Mouse (Mus musculus) lung, postnatal 0 days (tissue): Measurements from ENCODE around the gene Retsat. TPM values are rescaled to one million over a fixed set of nuclear protein-coding genes. Genes with fewer than 3 reads are reported as not detected.

ENCODE experiments used
- ATAC-seq: fragments of 200-750 bp; cut with Nextera tagmentation; 2 replicates; pipeline ENCODE4 v1.8.0; 2017; ENCODE audit warnings: moderate library complexity
- DNase-seq: peaks from one replicate; pipeline ENCODE4 v3.0.0-alpha.2; 2016; ENCODE audit warnings: low spot score
- H3K27ac ChIP-seq: fragments of 300-500 bp; sonication (generic); 2 replicates; pipeline ENCODE4 v1.5.1; 2014; ENCODE audit warnings: antibody characterized with exemption, mild to moderate bottlenecking, low read length, mixed read lengths
- H3K27me3 ChIP-seq: fragments of 300-500 bp; sonication (generic); replicated peaks from 2 replicates; pipeline ENCODE4 v1.6.1; 2014; ENCODE audit warnings: low read length, mixed read lengths; ENCODE audit not compliant: insufficient read depth
- H3K36me3 ChIP-seq: fragments of 300-500 bp; sonication (generic); 2 replicates; pipeline ENCODE4 v1.6.1; 2014; ENCODE audit warnings: low read length, mixed read lengths; ENCODE audit not compliant: insufficient read depth
- H3K4me1 ChIP-seq: fragments of 300-500 bp; sonication (generic); 2 replicates; pipeline ENCODE4 v1.6.1; 2014; ENCODE audit warnings: antibody characterized with exemption, low read depth, low read length, mixed read lengths; ENCODE audit not compliant: insufficient read depth
- H3K4me2 ChIP-seq: fragments of 300-500 bp; sonication (generic); replicated peaks from 2 replicates; pipeline ENCODE4 v1.6.1; 2014; ENCODE audit warnings: low read depth, mild to moderate bottlenecking, low read length, moderate library complexity, mixed read lengths
- H3K4me3 ChIP-seq: fragments of 300-500 bp; sonication (generic); 2 replicates; pipeline ENCODE4 v1.5.1; 2014; ENCODE audit warnings: low read depth, low read length
- H3K9ac ChIP-seq: fragments of 300-500 bp; sonication (generic); replicated peaks from 2 replicates; pipeline ENCODE4 v1.6.1; 2014; ENCODE audit warnings: low read depth, mild to moderate bottlenecking
- H3K9me3 ChIP-seq: fragments of 300-500 bp; sonication (generic); 2 replicates; pipeline ENCODE4 v1.6.1; 2016; ENCODE audit warnings: low read length, mixed read lengths
- CTCF ChIP-seq: IDR thresholded peaks from 2 replicates; pipeline ENCODE4 v1.5.1; 2016; ENCODE audit warnings: antibody characterized with exemption, mild to moderate bottlenecking
- EP300 ChIP-seq: IDR thresholded peaks from 2 replicates; pipeline ENCODE4 v1.6.1; 2016; ENCODE audit warnings: antibody characterized with exemption, mild to moderate bottlenecking, control low read depth
- WGBS: fragments of 180-500 bp; shearing (Covaris S2); extraction: QIAGEN DNeasy Blood & Tissue Kit; methylation state at CpG from one replicate; pipeline ENCODE4 v1.1.7; 2014; 5-methylcytosine and 5-hydroxymethylcytosine counted together
- polyA plus RNA-seq: library from polyadenylated mRNA; unstranded; fragments of >200 nt; fragmentation: Nextera tagmentation; extraction: Ambion mirVana; gene quantifications from 2 replicates; pipeline ENCODE4 v1.2.1, GENCODE M21; 2015

Gene Retsat
- polyA plus RNA-seq, 1 experiment from 2014 or later, result 42.7 TPM

DNA sequence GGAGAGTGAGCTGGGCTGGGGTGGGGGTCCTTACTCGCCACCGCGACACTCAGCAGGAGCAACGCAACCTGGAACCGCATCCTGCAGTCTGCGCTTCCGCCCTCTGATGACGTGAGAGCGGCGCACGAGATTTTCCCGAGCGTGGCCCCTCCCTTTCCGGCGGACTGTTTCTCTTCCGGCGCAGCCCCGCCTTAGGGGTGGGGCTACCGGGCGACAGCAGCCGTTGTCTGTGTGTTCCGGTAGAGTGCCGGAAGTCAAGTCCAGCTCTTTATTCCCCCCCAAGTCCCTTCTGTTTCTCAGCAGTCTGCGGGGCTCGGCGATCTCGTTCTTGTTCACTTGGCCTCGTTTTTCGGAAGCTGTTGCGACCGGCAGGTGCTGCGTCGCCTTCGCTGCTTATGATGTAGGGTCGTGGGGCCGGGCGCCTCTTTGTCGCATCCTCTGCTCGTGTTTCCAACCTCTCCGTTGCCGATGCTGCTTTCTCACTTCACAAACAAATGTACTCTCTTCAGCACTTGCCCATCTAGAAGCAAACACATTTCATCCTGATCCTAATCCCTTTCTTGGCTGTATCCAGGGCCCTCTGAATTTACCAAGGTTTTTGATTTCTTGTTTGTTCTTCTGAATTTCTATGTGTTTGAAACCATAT is 18.5 kb downstream of the Retsat start, which contains the start of gene Tgoln1:
Gene Tgoln1, minus strand, starts transcription at position 358 of the 646 bp plus-strand sequence.
- H3K27ac ChIP-seq, result peak within 1 kb of the TSS; percentile 97
- peaks cover 10% of the 10 kb centered on the region; the same call in 1 of the 2 replicates for H3K36me3 ChIP-seq
- ATAC-seq (peak; percentile 91), DNase-seq (peak; percentile 98)
- peak within 1 kb of the TSS; percentile 87 for H3K4me2 ChIP-seq
- H3K27me3 ChIP-seq, result no peaks in the 10 kb centered on the region
- H3K4me3 ChIP-seq, result peak within 1 kb of the TSS; percentile 83
- peaks cover 21% of the 10 kb centered on the region for H3K4me1 ChIP-seq
- TF ChIP-seq CTCF, result no peak
- TF ChIP-seq EP300, result peak; percentile 35; the same call in 1 of the 2 replicates
- WGBS, result 1% methylated on average over 30 of the region's 41 CpGs
- H3K9me3 ChIP-seq, result no peaks in the 10 kb centered on the region
- H3K9ac ChIP-seq, result peak within 1 kb of the TSS; percentile 82

DNA sequence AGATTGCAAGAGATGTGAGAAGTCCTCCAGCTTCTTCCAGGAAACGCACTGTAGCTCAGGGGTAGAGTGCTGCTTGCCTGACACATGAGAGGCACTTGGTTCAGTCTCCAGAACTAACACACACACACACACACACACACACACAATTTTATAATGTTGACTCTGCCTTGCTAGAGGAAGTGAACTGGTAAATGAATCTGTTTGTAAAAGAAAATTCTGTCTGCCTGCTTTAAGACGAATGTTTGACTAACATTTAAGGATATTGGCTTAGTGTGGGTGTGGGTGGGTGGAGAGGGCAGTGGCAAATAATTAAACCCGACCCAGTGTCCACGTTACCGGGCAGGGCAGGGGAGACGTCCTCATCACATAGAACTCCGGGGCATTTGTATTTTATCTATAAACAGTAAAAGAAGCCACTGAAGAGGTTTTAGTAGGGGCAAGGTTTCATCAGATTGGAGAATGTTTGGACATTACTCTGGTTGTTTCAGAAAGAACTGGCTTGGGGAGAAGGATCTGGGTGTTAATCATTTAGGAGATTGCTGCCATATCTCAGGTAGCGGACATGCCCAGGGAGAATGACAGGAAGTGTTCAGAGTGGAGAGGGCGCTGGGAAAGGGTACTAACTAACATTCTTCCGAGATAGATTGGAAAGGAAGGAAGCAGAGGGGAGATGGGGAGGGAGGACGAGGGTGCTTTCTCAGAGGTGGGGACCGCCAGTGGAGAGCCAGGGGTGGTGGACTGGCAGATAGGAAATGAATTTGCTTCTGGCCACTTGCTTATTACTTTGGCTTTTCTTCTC is 21.7 kb downstream of the Retsat start:
- DNase-seq, result peak; percentile 89
- Histone ChIP-seq H3K4me2 (peak overlapping the region; percentile 15; the same call in 1 of the 2 replicates), H3K4me3 (no peak overlapping the region), H3K4me1 (peaks cover 17% of the 10 kb centered on the region), H3K27me3 (no peaks in the 10 kb centered on the region), H3K9me3 (no peaks in the 10 kb centered on the region), H3K27ac (peak overlapping the region; percentile 58), H3K9ac (no peak overlapping the region), H3K36me3 (no peaks in the 10 kb centered on the region)
- peak; percentile 76 for ATAC-seq
- TF ChIP-seq EP300 (peak; percentile 72), CTCF (no peak)
- WGBS, result 22% methylated on average over 12 of the region's 12 CpGs

DNA sequence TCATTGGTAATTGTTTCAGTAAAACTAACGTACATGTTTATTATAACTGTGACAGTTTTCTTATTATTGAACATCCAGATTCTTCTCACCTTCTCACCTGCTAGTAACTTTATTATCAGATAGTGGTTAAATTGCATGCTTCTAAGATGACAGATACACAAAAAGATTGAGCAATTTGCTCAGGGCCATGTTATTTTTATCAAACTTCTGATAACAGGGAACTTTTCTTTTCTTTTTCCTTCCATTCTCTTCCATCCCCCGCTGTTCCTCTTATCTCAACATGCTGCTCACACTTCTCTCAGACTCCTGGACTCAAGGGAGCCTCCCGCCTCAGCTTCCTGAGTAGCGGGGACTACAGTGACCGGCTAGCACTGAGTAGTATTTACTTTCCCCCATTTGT is 22.6 kb downstream of the Retsat start:
- TF ChIP-seq CTCF, result no peak
- no peak for TF ChIP-seq EP300
- ATAC-seq, result no peak
- no peak overlapping the region for H3K4me3 ChIP-seq
- no peaks in the 10 kb centered on the region for H3K9me3 ChIP-seq
- no peak overlapping the region for H3K9ac ChIP-seq
- H3K4me2 ChIP-seq, result no peak overlapping the region
- H3K4me1 ChIP-seq, result peaks cover 7% of the 10 kb centered on the region
- no peaks in the 10 kb centered on the region for H3K27me3 ChIP-seq
- DNase-seq, result no peak
- H3K27ac ChIP-seq, result 0 out of 2 replicates have a peak overlapping the region, but pooled peaks have one; percentile 20
- WGBS, result 54% methylated on average over 5 of the region's 5 CpGs
- H3K36me3 ChIP-seq, result no peaks in the 10 kb centered on the region

DNA sequence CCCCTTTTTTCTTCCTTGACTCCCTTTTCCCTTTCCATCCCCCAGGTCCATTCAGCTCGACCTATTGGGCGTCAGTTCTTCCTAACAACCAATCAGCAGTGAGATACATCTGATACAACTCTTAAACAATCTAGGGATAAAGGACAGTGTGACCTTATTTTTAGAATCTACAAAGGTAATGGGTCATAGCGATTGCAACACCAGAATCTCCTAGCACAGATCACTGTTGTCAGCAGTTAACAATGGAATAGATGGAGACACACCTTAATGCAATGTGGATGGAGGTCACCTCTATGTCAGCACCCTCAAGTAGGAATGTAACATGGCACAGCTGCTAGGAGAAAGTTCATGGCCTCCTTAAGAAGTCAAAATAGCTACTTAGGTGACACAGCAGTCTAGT is 24.6 kb downstream of the Retsat start:
- DNase-seq, result no peak

DNA sequence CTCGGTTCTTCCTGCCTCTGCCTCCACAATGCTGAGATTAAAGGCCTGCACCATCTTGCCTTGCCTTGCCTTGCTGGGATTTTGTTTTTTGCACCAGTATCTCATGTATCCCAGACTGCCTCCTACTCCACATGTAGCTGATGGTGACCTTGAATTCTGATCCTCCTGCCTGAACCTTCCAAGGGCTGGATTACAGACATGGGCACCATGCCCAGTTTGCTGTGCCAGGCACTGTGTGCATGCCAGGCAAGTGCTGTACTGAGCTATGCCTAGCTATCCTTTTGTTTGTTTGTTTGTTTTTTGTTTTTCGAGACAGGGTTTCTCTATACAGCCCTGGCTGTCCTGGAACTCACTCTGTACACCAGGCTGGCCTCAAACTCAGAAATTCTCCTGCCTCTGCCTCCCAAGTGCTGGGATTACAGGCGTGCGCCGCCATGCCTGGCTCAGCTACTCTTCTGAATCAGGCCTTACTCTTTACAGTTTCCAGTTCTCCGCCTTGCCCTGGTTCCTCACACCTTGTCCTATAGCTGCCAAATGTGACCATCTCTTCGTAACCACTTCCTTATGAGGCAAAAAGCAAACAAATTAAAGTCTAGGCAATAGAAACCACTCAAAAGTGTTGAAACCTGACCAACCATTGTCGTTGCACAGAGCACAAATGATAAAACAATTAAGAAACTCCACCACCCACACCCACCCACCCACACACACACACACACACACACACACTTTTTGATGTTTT is 25.6 kb downstream of the Retsat start:
- 70% methylated on average over 8 of the region's 8 CpGs for WGBS
- no peaks in the 10 kb centered on the region for H3K9me3 ChIP-seq

More for the DNA sequence above, 24.6 kb downstream of the Retsat start:
- WGBS, result 36% methylated on average over 3 of the region's 3 CpGs
- Histone ChIP-seq H3K27ac (no peak overlapping the region), H3K4me2 (no peak overlapping the region), H3K27me3 (no peaks in the 10 kb centered on the region), H3K36me3 (peaks cover 9% of the 10 kb centered on the region; the same call in 1 of the 2 replicates), H3K9me3 (no peaks in the 10 kb centered on the region), H3K4me3 (no peak overlapping the region), H3K4me1 (no peaks in the 10 kb centered on the region), H3K9ac (no peak overlapping the region)
- TF ChIP-seq CTCF (no peak), EP300 (no peak)
- ATAC-seq, result no peak

DNA sequence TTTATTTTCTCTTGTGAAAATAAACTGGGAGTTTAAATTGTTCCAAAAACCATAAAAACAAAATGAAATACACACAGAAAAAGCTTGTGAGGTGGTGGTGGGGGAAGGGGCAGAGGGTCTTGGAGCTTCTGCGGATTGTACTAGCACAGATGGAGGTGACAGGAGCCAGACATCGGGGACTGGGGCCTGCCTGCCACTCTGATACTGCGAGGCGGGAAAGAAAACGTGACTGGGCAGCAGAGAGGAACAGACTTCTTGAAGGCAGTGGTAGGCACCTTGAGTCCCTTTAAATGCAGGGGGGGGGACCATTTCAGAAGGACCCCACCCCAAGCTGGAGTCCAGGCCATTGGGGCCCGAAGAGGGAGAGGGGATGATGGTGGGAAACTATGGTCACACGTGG is 28.1 kb downstream of the Retsat start:
- WGBS, result 79% methylated on average over 7 of the region's 7 CpGs
- Histone ChIP-seq H3K27ac (no peak overlapping the region), H3K9ac (no peak overlapping the region), H3K4me2 (no peak overlapping the region), H3K4me3 (no peak overlapping the region), H3K9me3 (no peaks in the 10 kb centered on the region), H3K4me1 (no peaks in the 10 kb centered on the region), H3K27me3 (no peaks in the 10 kb centered on the region), H3K36me3 (peaks cover 18% of the 10 kb centered on the region; the same call in 1 of the 2 replicates)
- TF ChIP-seq EP300, result no peak
- no peak for TF ChIP-seq CTCF
- ATAC-seq, result no peak
- no peak for DNase-seq

More for the DNA sequence above, 25.6 kb downstream of the Retsat start:
- peak; percentile 50 for DNase-seq
- no peak overlapping the region for H3K9ac ChIP-seq
- H3K27ac ChIP-seq, result no peak overlapping the region
- no peak for ATAC-seq
- H3K27me3 ChIP-seq, result no peaks in the 10 kb centered on the region
- no peaks in the 10 kb centered on the region for H3K4me1 ChIP-seq
- TF ChIP-seq CTCF (no peak), EP300 (peak; percentile 25; the same call in 1 of the 2 replicates)
- H3K36me3 ChIP-seq, result peaks cover 10% of the 10 kb centered on the region; the same call in 1 of the 2 replicates
- no peak overlapping the region for H3K4me3 ChIP-seq
- H3K4me2 ChIP-seq, result no peak overlapping the region
